Mouse (Mus musculus): ENCODE results near the gene Gm10134. TPM values are rescaled to one million over a fixed set of nuclear protein-coding genes. Genes with fewer than 3 reads are reported as not detected.

Gm10134 gene
- polyA plus RNA-seq, 1 experiment from 2014 or later, result 0.73 TPM

- no peaks in the 10 kb centered on the region for H3K9me3 ChIP-seq (ENCODE audit: control insufficient read depth, low read length)
- H3K4me2 ChIP-seq (replicated peaks; ENCODE audit: low read depth, low read length), result no peak overlapping the region
- WGBS, result 52% methylated on average over 11 of the region's 11 CpGs
- no peak overlapping the region for H3K9ac ChIP-seq (ENCODE audit: low read depth, low read length)
- peaks cover 38% of the 10 kb centered on the region for H3K36me3 ChIP-seq (ENCODE audit: control insufficient read depth, insufficient read depth, low read length)
- H3K27me3 ChIP-seq (ENCODE audit: control insufficient read depth, insufficient read depth, low read length), result no peaks in the 10 kb centered on the region
- no peak overlapping the region for H3K27ac ChIP-seq (ENCODE audit: low read depth, low read length)
- DNase-seq (ENCODE audit: low spot score) (peak; percentile 88), ATAC-seq (ENCODE audit: low FRiP score) (peak; percentile 52; the same call in 1 of the 2 replicates)
- no peak overlapping the region for H3K4me3 ChIP-seq (ENCODE audit: low read depth, low read length)
- H3K4me1 ChIP-seq (replicated peaks; ENCODE audit: control insufficient read depth, insufficient read depth, low read length), result no peaks in the 10 kb centered on the region
Measured at GRCm38 (mm10) chr2:28547237-28548172, 41.6 kb downstream of the Gm10134 start.

- Histone ChIP-seq H3K36me3 (ENCODE audit: control insufficient read depth, insufficient read depth, low read length) (peaks cover 35% of the 10 kb centered on the region), H3K27me3 (ENCODE audit: control insufficient read depth, insufficient read depth, low read length) (no peaks in the 10 kb centered on the region)
- WGBS, result 88% methylated on average over 13 of the region's 13 CpGs
Measured at GRCm38 (mm10) chr2:28549157-28549556, 43.3 kb downstream of the Gm10134 start.

GRCm38 (mm10) chr2:28552301-28552700 lies 46.4 kb downstream of the Gm10134 start:
- WGBS, result 94% methylated on average over 5 of the region's 5 CpGs
- Histone ChIP-seq H3K9me3 (ENCODE audit: control insufficient read depth, low read length) (no peaks in the 10 kb centered on the region), H3K4me2 (replicated peaks; ENCODE audit: low read depth, low read length) (no peak overlapping the region), H3K4me3 (ENCODE audit: low read depth, low read length) (no peak overlapping the region), H3K9ac (ENCODE audit: low read depth, low read length) (no peak overlapping the region), H3K27ac (ENCODE audit: low read depth, low read length) (no peak overlapping the region), H3K4me1 (replicated peaks; ENCODE audit: control insufficient read depth, insufficient read depth, low read length) (no peaks in the 10 kb centered on the region), H3K36me3 (ENCODE audit: control insufficient read depth, insufficient read depth, low read length) (peaks cover 21% of the 10 kb centered on the region), H3K27me3 (ENCODE audit: control insufficient read depth, insufficient read depth, low read length) (no peaks in the 10 kb centered on the region)
- ATAC-seq (ENCODE audit: low FRiP score) (no peak), DNase-seq (ENCODE audit: low spot score) (no peak)

More at GRCm38 (mm10) chr2:28549157-28549556, 43.3 kb downstream of the Gm10134 start:
- no peak overlapping the region for H3K9ac ChIP-seq (ENCODE audit: low read depth, low read length)
- no peaks in the 10 kb centered on the region for H3K9me3 ChIP-seq (ENCODE audit: control insufficient read depth, low read length)
- no peak for DNase-seq (ENCODE audit: low spot score)
- no peak overlapping the region for H3K4me3 ChIP-seq (ENCODE audit: low read depth, low read length)
- no peak for ATAC-seq (ENCODE audit: low FRiP score)
- no peaks in the 10 kb centered on the region for H3K4me1 ChIP-seq (replicated peaks; ENCODE audit: control insufficient read depth, insufficient read depth, low read length)
- H3K27ac ChIP-seq (ENCODE audit: low read depth, low read length), result no peak overlapping the region
- H3K4me2 ChIP-seq (replicated peaks; ENCODE audit: low read depth, low read length), result no peak overlapping the region

Other genes starting within 250 kb of the Gm10134 start
- 3.4 and 4.3 TPM in 2 replicates for gene Ppp1r26, start 59.3 kb upstream of the Gm10134 start, polyA plus RNA-seq (2014; fragmentation: Nextera tagmentation; extraction: Ambion mirVana)
- 3.2 and 3.4 TPM in 2 replicates for gene 1700007K13Rik, start 39.8 kb upstream of the Gm10134 start, polyA plus RNA-seq (2014; fragmentation: Nextera tagmentation; extraction: Ambion mirVana)
- gene Mrps2, start 38.0 kb upstream of the Gm10134 start, polyA plus RNA-seq (2014; fragmentation: Nextera tagmentation; extraction: Ambion mirVana), result 62.8 and 66.4 TPM in 2 replicates
- 0.38 and 1.1 TPM in 2 replicates for gene Gbgt1, start 9.2 kb upstream of the Gm10134 start, polyA plus RNA-seq (2014; fragmentation: Nextera tagmentation; extraction: Ambion mirVana)
- 55.9 and 63.0 TPM in 2 replicates for gene Ralgds, start 7.0 kb downstream of the Gm10134 start, polyA plus RNA-seq (2014; fragmentation: Nextera tagmentation; extraction: Ambion mirVana)
- gene Cel, start 57.3 kb downstream of the Gm10134 start, polyA plus RNA-seq (2014; fragmentation: Nextera tagmentation; extraction: Ambion mirVana), result not detected in 2 replicates
- gene Gtf3c5, start 77.7 kb downstream of the Gm10134 start, polyA plus RNA-seq (2014; fragmentation: Nextera tagmentation; extraction: Ambion mirVana), result 38.1 and 38.2 TPM in 2 replicates
- 2.6 and 3.1 TPM in 2 replicates for gene Gfi1b, start 115.9 kb downstream of the Gm10134 start, polyA plus RNA-seq (2014; fragmentation: Nextera tagmentation; extraction: Ambion mirVana)
- gene Tsc1, start 135.1 kb downstream of the Gm10134 start, polyA plus RNA-seq (2014; fragmentation: Nextera tagmentation; extraction: Ambion mirVana), result 22.4 and 25.1 TPM in 2 replicates
- gene Spaca9, start 193.6 kb downstream of the Gm10134 start, polyA plus RNA-seq (2014; fragmentation: Nextera tagmentation; extraction: Ambion mirVana), result 3.3 and 5.3 TPM in 2 replicates
- gene Ak8, start 194.1 kb downstream of the Gm10134 start, polyA plus RNA-seq (2014; fragmentation: Nextera tagmentation; extraction: Ambion mirVana), result 1.3 and 1.5 TPM in 2 replicates

Measured in hindbrain, embryonic 11.5 days (tissue).